Mouse (Mus musculus): ENCODE data around the gene Gm5269. TPM values are rescaled to one million over a fixed set of nuclear protein-coding genes. Genes with fewer than 3 reads are reported as not detected.

Gm5269 gene
- polyA plus RNA-seq, 1 experiment from 2014 or later, result not detected

- H3K9me3 ChIP-seq (replicated peaks), result no peaks in the 10 kb centered on the region
- no peaks in the 10 kb centered on the region for H3K27me3 ChIP-seq
- no peak overlapping the region for H3K27ac ChIP-seq
- whole genome bisulfite sequencing, result 92% methylated on average over 4 of the region's 4 CpGs
- H3K4me1 ChIP-seq, result no peaks in the 10 kb centered on the region
- H3K36me3 ChIP-seq, result no peaks in the 10 kb centered on the region
- no peak overlapping the region for H3K4me3 ChIP-seq
- ATAC-seq (ENCODE audit: low FRiP score), result no peak
- H3K4me2 ChIP-seq (replicated peaks), result no peak overlapping the region
- H3K9ac ChIP-seq, result no peak overlapping the region
Observed at GRCm38 (mm10) chr1:45914236-45914635, 24.2 kb upstream of the Gm5269 start.

GRCm38 (mm10) chr1:45905107-45905821 is 15.2 kb upstream of the Gm5269 start:
- no peaks in the 10 kb centered on the region for H3K36me3 ChIP-seq
- H3K4me3 ChIP-seq, result no peak overlapping the region
- peaks cover 8% of the 10 kb centered on the region for H3K4me1 ChIP-seq
- peak; percentile 88 for ATAC-seq (ENCODE audit: low FRiP score)
- no peak overlapping the region for H3K4me2 ChIP-seq (replicated peaks)
- WGBS, result 24% methylated on average over 5 of the region's 5 CpGs
- H3K9ac ChIP-seq, result no peak overlapping the region
- 0 out of 2 replicates have a peak overlapping the region, but pooled peaks have one; percentile 30 for H3K27ac ChIP-seq
- no peaks in the 10 kb centered on the region for H3K9me3 ChIP-seq (replicated peaks)
- no peaks in the 10 kb centered on the region for H3K27me3 ChIP-seq

- ATAC-seq (ENCODE audit: low FRiP score), result no peak
- Histone ChIP-seq H3K36me3 (no peaks in the 10 kb centered on the region), H3K4me3 (no peak overlapping the region), H3K4me2 (replicated peaks) (no peak overlapping the region), H3K9ac (no peak overlapping the region), H3K4me1 (peaks cover 8% of the 10 kb centered on the region), H3K27me3 (no peaks in the 10 kb centered on the region), H3K27ac (no peak overlapping the region), H3K9me3 (replicated peaks) (no peaks in the 10 kb centered on the region)
- WGBS, result 91% methylated on average over 3 of the region's 3 CpGs
Observed at GRCm38 (mm10) chr1:45904161-45904560, 14.1 kb upstream of the Gm5269 start.

GRCm38 (mm10) chr1:45898044-45898443 is 8.0 kb upstream of the Gm5269 start:
- H3K4me1 ChIP-seq, result no peaks in the 10 kb centered on the region
- ATAC-seq (ENCODE audit: low FRiP score), result no peak
- H3K36me3 ChIP-seq, result no peaks in the 10 kb centered on the region
- no peak overlapping the region for H3K4me2 ChIP-seq (replicated peaks)
- 71% methylated on average over 1 of the region's 1 CpGs for WGBS
- H3K27me3 ChIP-seq, result no peaks in the 10 kb centered on the region
- no peak overlapping the region for H3K27ac ChIP-seq
- H3K9ac ChIP-seq, result no peak overlapping the region
- H3K4me3 ChIP-seq, result no peak overlapping the region
- no peaks in the 10 kb centered on the region for H3K9me3 ChIP-seq (replicated peaks)

- Histone ChIP-seq H3K36me3 (no peaks in the 10 kb centered on the region), H3K27me3 (no peaks in the 10 kb centered on the region), H3K9ac (no peak overlapping the region), H3K4me3 (no peak overlapping the region), H3K4me2 (replicated peaks) (no peak overlapping the region), H3K9me3 (replicated peaks) (no peaks in the 10 kb centered on the region), H3K4me1 (no peaks in the 10 kb centered on the region), H3K27ac (no peak overlapping the region)
- ATAC-seq (ENCODE audit: low FRiP score), result no peak
- 87% methylated on average over 6 of the region's 6 CpGs for WGBS
Observed at GRCm38 (mm10) chr1:45894168-45894912, 4.3 kb upstream of the Gm5269 start.

- H3K9me3 ChIP-seq (replicated peaks), result no peaks in the 10 kb centered on the region
- H3K4me3 ChIP-seq, result no peak overlapping the region
- H3K4me1 ChIP-seq, result no peaks in the 10 kb centered on the region
- no peak overlapping the region for H3K9ac ChIP-seq
- no peaks in the 10 kb centered on the region for H3K27me3 ChIP-seq
- whole genome bisulfite sequencing, result 82% methylated on average over 2 of the region's 2 CpGs
- no peak overlapping the region for H3K4me2 ChIP-seq (replicated peaks)
- no peak overlapping the region for H3K27ac ChIP-seq
- ATAC-seq (ENCODE audit: low FRiP score), result no peak
- no peaks in the 10 kb centered on the region for H3K36me3 ChIP-seq
Observed at GRCm38 (mm10) chr1:45891986-45892385, 1.9 kb upstream of the Gm5269 start.

- ATAC-seq (ENCODE audit: low FRiP score), result no peak
- Histone ChIP-seq H3K27me3 (no peaks in the 10 kb centered on the region), H3K4me1 (no peaks in the 10 kb centered on the region), H3K9ac (no peak overlapping the region), H3K9me3 (replicated peaks) (no peaks in the 10 kb centered on the region), H3K4me2 (replicated peaks) (no peak overlapping the region), H3K36me3 (no peaks in the 10 kb centered on the region), H3K27ac (no peak overlapping the region), H3K4me3 (no peak overlapping the region)
- 86% methylated on average over 9 of the region's 9 CpGs for WGBS
Observed at GRCm38 (mm10) chr1:45886800-45887199, 3.3 kb downstream of the Gm5269 start.

GRCm38 (mm10) chr1:45883378-45883777 is 6.7 kb downstream of the Gm5269 start:
- ATAC-seq (ENCODE audit: low FRiP score), result no peak
- Histone ChIP-seq H3K36me3 (no peaks in the 10 kb centered on the region), H3K27me3 (no peaks in the 10 kb centered on the region), H3K27ac (no peak overlapping the region), H3K9ac (no peak overlapping the region), H3K4me3 (no peak overlapping the region), H3K9me3 (replicated peaks) (no peaks in the 10 kb centered on the region), H3K4me1 (no peaks in the 10 kb centered on the region), H3K4me2 (replicated peaks) (no peak overlapping the region)

- Histone ChIP-seq H3K27me3 (no peaks in the 10 kb centered on the region), H3K4me1 (no peaks in the 10 kb centered on the region), H3K4me3 (no peak overlapping the region), H3K36me3 (no peaks in the 10 kb centered on the region), H3K9me3 (replicated peaks) (no peaks in the 10 kb centered on the region), H3K4me2 (replicated peaks) (no peak overlapping the region), H3K9ac (no peak overlapping the region), H3K27ac (no peak overlapping the region)
- no peak for ATAC-seq (ENCODE audit: low FRiP score)
- WGBS, result 56% methylated on average over 6 of the region's 6 CpGs
Observed at GRCm38 (mm10) chr1:45882076-45882475, 8.0 kb downstream of the Gm5269 start.

GRCm38 (mm10) chr1:45881228-45881832 is 8.7 kb downstream of the Gm5269 start:
- H3K36me3 ChIP-seq, result no peaks in the 10 kb centered on the region
- no peak overlapping the region for H3K4me3 ChIP-seq
- no peak overlapping the region for H3K9ac ChIP-seq
- ATAC-seq (ENCODE audit: low FRiP score), result no peak
- H3K4me2 ChIP-seq (replicated peaks), result no peak overlapping the region
- H3K4me1 ChIP-seq, result no peaks in the 10 kb centered on the region
- WGBS, result 83% methylated on average over 3 of the region's 3 CpGs
- H3K27me3 ChIP-seq, result no peaks in the 10 kb centered on the region
- H3K9me3 ChIP-seq (replicated peaks), result no peaks in the 10 kb centered on the region
- H3K27ac ChIP-seq, result no peak overlapping the region

GRCm38 (mm10) chr1:45877463-45877862 is 12.6 kb downstream of the Gm5269 start:
- WGBS, result 89% methylated on average over 3 of the region's 3 CpGs
- no peak overlapping the region for H3K4me2 ChIP-seq (replicated peaks)
- no peak overlapping the region for H3K27ac ChIP-seq
- H3K4me1 ChIP-seq, result no peaks in the 10 kb centered on the region
- no peaks in the 10 kb centered on the region for H3K36me3 ChIP-seq
- H3K9me3 ChIP-seq (replicated peaks), result no peaks in the 10 kb centered on the region
- H3K4me3 ChIP-seq, result no peak overlapping the region
- no peak for ATAC-seq (ENCODE audit: low FRiP score)
- H3K9ac ChIP-seq, result no peak overlapping the region
- no peaks in the 10 kb centered on the region for H3K27me3 ChIP-seq

GRCm38 (mm10) chr1:45876450-45877198 is 13.4 kb downstream of the Gm5269 start:
- Histone ChIP-seq H3K4me3 (no peak overlapping the region), H3K4me1 (no peaks in the 10 kb centered on the region), H3K36me3 (no peaks in the 10 kb centered on the region), H3K27me3 (no peaks in the 10 kb centered on the region), H3K27ac (no peak overlapping the region), H3K4me2 (replicated peaks) (no peak overlapping the region), H3K9me3 (replicated peaks) (no peaks in the 10 kb centered on the region), H3K9ac (no peak overlapping the region)
- no peak for ATAC-seq (ENCODE audit: low FRiP score)
- 94% methylated on average over 6 of the region's 6 CpGs for WGBS

Measured in hindbrain, embryonic 12.5 days (tissue).